Mouse (Mus musculus) heart, adult 9 months (tissue): ENCODE measurements around the gene Oosp1.

Experiments used
- DNase-seq, 2 experiments: peaks; one replicate each; pipeline ENCODE4 v3.0.0; 2022; ENCODE audit warnings: low spot score in 2 of 2

Gene Oosp1

GRCm38 (mm10) chr19:11690839-11691238 lies at the start of gene Oosp1:
Gene Oosp1, minus strand, starts transcription at chr19:11691150.
- DNase-seq = no peak

- DNase-seq = no peak
Measured at GRCm38 (mm10) chr19:11736455-11736854, 45.5 kb upstream of the Oosp1 start.

GRCm38 (mm10) chr19:11730278-11730677 lies 39.3 kb upstream of the Oosp1 start:
- no peak for DNase-seq

- DNase-seq = no peak
Measured at GRCm38 (mm10) chr19:11727304-11727703, 36.4 kb upstream of the Oosp1 start.

GRCm38 (mm10) chr19:11725915-11726314 lies 35.0 kb upstream of the Oosp1 start:
- no peak for DNase-seq

GRCm38 (mm10) chr19:11724275-11724674 lies 33.3 kb upstream of the Oosp1 start:
- no peak for DNase-seq

- DNase-seq = no peak
Measured at GRCm38 (mm10) chr19:11723870-11724269, 32.9 kb upstream of the Oosp1 start.

- DNase-seq = no peak
Measured at GRCm38 (mm10) chr19:11720071-11720470, 29.1 kb upstream of the Oosp1 start.

GRCm38 (mm10) chr19:11712451-11712850 lies 21.5 kb upstream of the Oosp1 start:
- DNase-seq = no peak

GRCm38 (mm10) chr19:11698342-11698741 lies 7.4 kb upstream of the Oosp1 start:
- no peak for DNase-seq

GRCm38 (mm10) chr19:11696755-11697154 lies 5.8 kb upstream of the Oosp1 start, which contains the start of gene Oosp3:
Gene Oosp3, plus strand, starts transcription at chr19:11697055.
- no peak for DNase-seq

- DNase-seq = no peak
Measured at GRCm38 (mm10) chr19:11691454-11691853, 504 bp upstream of the Oosp1 start.

GRCm38 (mm10) chr19:11661562-11661961 lies 29.4 kb downstream of the Oosp1 start:
- no peak for DNase-seq

- DNase-seq = no peak
Measured at GRCm38 (mm10) chr19:11660459-11660858, 30.5 kb downstream of the Oosp1 start, which contains the start of gene Oosp2. Gene Oosp2, minus strand, starts transcription at chr19:11660559.

GRCm38 (mm10) chr19:11659142-11659541 lies 31.8 kb downstream of the Oosp1 start:
- DNase-seq = no peak

GRCm38 (mm10) chr19:11649564-11649963 lies 41.4 kb downstream of the Oosp1 start:
- DNase-seq = no peak

GRCm38 (mm10) chr19:11646166-11646565 lies 44.8 kb downstream of the Oosp1 start:
- DNase-seq = no peak

GRCm38 (mm10) chr19:11640732-11641131 lies 50.2 kb downstream of the Oosp1 start, which contains the start of gene Ms4a3:
Gene Ms4a3, minus strand, starts transcription at chr19:11640851.
- DNase-seq = no peak

- no peak for DNase-seq
Measured at GRCm38 (mm10) chr19:11639038-11639437, 51.9 kb downstream of the Oosp1 start.

GRCm38 (mm10) chr19:11635572-11635971 lies 55.4 kb downstream of the Oosp1 start:
- DNase-seq = no peak

GRCm38 (mm10) chr19:11634330-11634729 lies 56.6 kb downstream of the Oosp1 start:
- no peak for DNase-seq

- DNase-seq = no peak
Measured at GRCm38 (mm10) chr19:11633732-11634131, 57.2 kb downstream of the Oosp1 start.

- no peak for DNase-seq
Measured at GRCm38 (mm10) chr19:11625231-11625630, 65.7 kb downstream of the Oosp1 start.

GRCm38 (mm10) chr19:11624800-11625199 lies 66.2 kb downstream of the Oosp1 start:
- no peak for DNase-seq
